Mouse (Mus musculus): Measurements from ENCODE around the gene Chchd10. TPM values are rescaled to one million over a fixed set of nuclear protein-coding genes. Genes with fewer than 3 reads are reported as not detected.

Gene Chchd10
- total and polyA plus RNA-seq, 2 experiments from 2014 or later = 221 to 266 TPM

GRCm38 (mm10) chr10:75949053-75950045 lies 16.4 kb downstream of the Chchd10 start:
- Histone ChIP-seq H3K4me2 (ENCODE audit: low read depth, low read length, poor library complexity, severe bottlenecking) (no peak overlapping the region), H3K9ac (replicated peaks; ENCODE audit: low read length, poor library complexity, severe bottlenecking) (no peak overlapping the region), H3K27ac (ENCODE audit: low read depth, low read length) (no peak overlapping the region), H3K9me3 (ENCODE audit: low read length) (no peaks in the 10 kb centered on the region), H3K4me3 (ENCODE audit: low read depth, low read length) (no peak overlapping the region), H3K36me3 (ENCODE audit: insufficient read depth, low read length) (no peaks in the 10 kb centered on the region), H3K4me1 (ENCODE audit: insufficient read depth, low read length) (peaks cover 5% of the 10 kb centered on the region; the same call in 1 of the 2 replicates), H3K27me3 (ENCODE audit: insufficient read depth, low read length) (0 out of 2 replicates have a peak, but pooled peaks cover 5% of the 10 kb centered on the region)
- no peak for TF ChIP-seq CTCF (IDR thresholded peaks at IDR 0.05)
- DNase-seq (ENCODE audit: low spot score) (no peak), ATAC-seq (ENCODE audit: low FRiP score) (no peak)
- 87% methylated on average over 22 of the region's 22 CpGs for WGBS

GRCm38 (mm10) chr10:75950791-75951210 lies 17.9 kb downstream of the Chchd10 start:
- Histone ChIP-seq H3K27me3 (ENCODE audit: insufficient read depth, low read length) (0 out of 2 replicates have a peak, but pooled peaks cover 5% of the 10 kb centered on the region), H3K4me3 (ENCODE audit: low read depth, low read length) (peak overlapping the region; percentile 29), H3K27ac (ENCODE audit: low read depth, low read length) (no peak overlapping the region), H3K4me2 (ENCODE audit: low read depth, low read length, poor library complexity, severe bottlenecking) (peak overlapping the region; percentile 73), H3K9ac (replicated peaks; ENCODE audit: low read length, poor library complexity, severe bottlenecking) (peak overlapping the region; percentile 45), H3K4me1 (ENCODE audit: insufficient read depth, low read length) (peaks cover 5% of the 10 kb centered on the region; the same call in 1 of the 2 replicates), H3K36me3 (ENCODE audit: insufficient read depth, low read length) (no peaks in the 10 kb centered on the region), H3K9me3 (ENCODE audit: low read length) (no peaks in the 10 kb centered on the region)
- ATAC-seq (ENCODE audit: low FRiP score) (0 out of 2 replicates have a peak, but pooled peaks have one; percentile 44), DNase-seq (ENCODE audit: low spot score) (peak; percentile 22)
- WGBS = 2% methylated on average over 21 of the region's 23 CpGs
- TF ChIP-seq CTCF (IDR thresholded peaks at IDR 0.05) = no peak

GRCm38 (mm10) chr10:75951424-75952050 lies 18.6 kb downstream of the Chchd10 start:
- peak overlapping the region; percentile 29 for H3K4me3 ChIP-seq (ENCODE audit: low read depth, low read length)
- peak overlapping the region; percentile 73 for H3K4me2 ChIP-seq (ENCODE audit: low read depth, low read length, poor library complexity, severe bottlenecking)
- H3K9me3 ChIP-seq (ENCODE audit: low read length) = no peaks in the 10 kb centered on the region
- no peaks in the 10 kb centered on the region for H3K36me3 ChIP-seq (ENCODE audit: insufficient read depth, low read length)
- no peak overlapping the region for H3K27ac ChIP-seq (ENCODE audit: low read depth, low read length)
- peaks cover 5% of the 10 kb centered on the region; the same call in 1 of the 2 replicates for H3K4me1 ChIP-seq (ENCODE audit: insufficient read depth, low read length)
- peak; percentile 80 for TF ChIP-seq CTCF (IDR thresholded peaks at IDR 0.05)
- DNase-seq (ENCODE audit: low spot score) (peak; percentile 67), ATAC-seq (ENCODE audit: low FRiP score) (no peak)
- H3K27me3 ChIP-seq (ENCODE audit: insufficient read depth, low read length) = 0 out of 2 replicates have a peak, but pooled peaks cover 5% of the 10 kb centered on the region
- no peak overlapping the region for H3K9ac ChIP-seq (replicated peaks; ENCODE audit: low read length, poor library complexity, severe bottlenecking)
- 3% methylated on average over 13 of the region's 13 CpGs for WGBS

- 31% methylated on average over 20 of the region's 20 CpGs for WGBS
- peaks cover 5% of the 10 kb centered on the region; the same call in 1 of the 2 replicates for H3K4me1 ChIP-seq (ENCODE audit: insufficient read depth, low read length)
Measured at GRCm38 (mm10) chr10:75954381-75954811, 21.5 kb downstream of the Chchd10 start, which contains the start of gene Gm5134. Gene Gm5134, plus strand, starts transcription at chr10:75954514.

GRCm38 (mm10) chr10:75973846-75974245 lies 40.9 kb downstream of the Chchd10 start:
- Histone ChIP-seq H3K36me3 (ENCODE audit: insufficient read depth, low read length) (no peaks in the 10 kb centered on the region), H3K4me3 (ENCODE audit: low read depth, low read length) (no peak overlapping the region), H3K9me3 (ENCODE audit: low read length) (0 out of 2 replicates have a peak, but pooled peaks cover 4% of the 10 kb centered on the region), H3K27me3 (ENCODE audit: insufficient read depth, low read length) (no peaks in the 10 kb centered on the region), H3K4me2 (ENCODE audit: low read depth, low read length, poor library complexity, severe bottlenecking) (no peak overlapping the region), H3K9ac (replicated peaks; ENCODE audit: low read length, poor library complexity, severe bottlenecking) (no peak overlapping the region), H3K27ac (ENCODE audit: low read depth, low read length) (no peak overlapping the region), H3K4me1 (ENCODE audit: insufficient read depth, low read length) (no peaks in the 10 kb centered on the region)
- DNase-seq (ENCODE audit: low spot score) (no peak), ATAC-seq (ENCODE audit: low FRiP score) (no peak)
- 94% methylated on average over 10 of the region's 10 CpGs for WGBS
- no peak for TF ChIP-seq CTCF (IDR thresholded peaks at IDR 0.05)

More at GRCm38 (mm10) chr10:75954381-75954811, 21.5 kb downstream of the Chchd10 start, which contains the start of gene Gm5134:
- H3K4me3 ChIP-seq (ENCODE audit: low read depth, low read length) = no peak within 1 kb of the TSS
- DNase-seq (ENCODE audit: low spot score) = no peak
- no peaks in the 10 kb centered on the region for H3K9me3 ChIP-seq (ENCODE audit: low read length)
- peak within 1 kb of the TSS; percentile 24; the same call in 1 of the 2 replicates for H3K4me2 ChIP-seq (ENCODE audit: low read depth, low read length, poor library complexity, severe bottlenecking)
- 0 out of 2 replicates have a peak, but pooled peaks cover 5% of the 10 kb centered on the region for H3K27me3 ChIP-seq (ENCODE audit: insufficient read depth, low read length)
- TF ChIP-seq CTCF (IDR thresholded peaks at IDR 0.05) = no peak
- no peaks in the 10 kb centered on the region for H3K36me3 ChIP-seq (ENCODE audit: insufficient read depth, low read length)
- no peak within 1 kb of the TSS for H3K9ac ChIP-seq (replicated peaks; ENCODE audit: low read length, poor library complexity, severe bottlenecking)
- no peak within 1 kb of the TSS for H3K27ac ChIP-seq (ENCODE audit: low read depth, low read length)
- ATAC-seq (ENCODE audit: low FRiP score) = no peak
